Mouse (Mus musculus): Measurements from ENCODE around the gene Pcbp2.

Gene Pcbp2

GRCm38 (mm10) chr15:102463666-102464065 lies 6.7 kb upstream of the Pcbp2 start:
- in situ Hi-C loops (cut with MboI): loop anchor here (5.0 kb wide), 1 partner anchor 64 kb away; no protein-coding TSS in a partner anchor

- in situ Hi-C loops (cut with MboI): no loop called here
These were observed 1.5 kb upstream of the Pcbp2 start for GRCm38 (mm10) chr15:102468675-102469370.

GRCm38 (mm10) chr15:102470605-102471294 lies 411 bp downstream of the Pcbp2 start:
- in situ Hi-C loops (cut with MboI): no loop called here

- in situ Hi-C loops (cut with MboI): no loop called here
These were observed 931 bp downstream of the Pcbp2 start for GRCm38 (mm10) chr15:102471295-102471645.

GRCm38 (mm10) chr15:102471727-102472126 lies 1.4 kb downstream of the Pcbp2 start:
- in situ Hi-C loops (cut with MboI): no loop called here

DNA sequence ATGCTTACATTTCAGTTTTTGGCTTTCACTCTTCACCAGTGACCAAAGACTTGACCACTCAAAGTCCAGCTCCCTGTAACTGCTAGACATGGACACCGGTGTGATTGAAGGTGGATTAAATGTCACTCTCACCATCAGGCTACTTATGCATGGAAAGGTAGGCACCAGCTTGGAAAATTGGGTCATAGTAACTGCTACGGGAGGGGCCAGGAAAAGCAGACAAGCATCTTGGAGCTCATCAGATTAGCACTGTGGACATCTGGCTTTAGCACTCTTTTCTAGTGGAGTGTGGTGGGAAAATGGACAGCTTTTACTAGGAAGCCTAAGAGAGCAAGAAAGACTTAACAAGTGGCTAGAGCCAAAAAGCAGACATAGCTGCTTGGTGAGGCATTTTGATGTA lies 2.9 kb downstream of the Pcbp2 start:
- in situ Hi-C loops (cut with MboI): no loop called here

GRCm38 (mm10) chr15:102474520-102474919 lies 4.2 kb downstream of the Pcbp2 start:
- in situ Hi-C loops (cut with MboI): no loop called here

- in situ Hi-C loops (cut with MboI): no loop called here
These were observed 12.8 kb downstream of the Pcbp2 start for GRCm38 (mm10) chr15:102483136-102483535.

DNA sequence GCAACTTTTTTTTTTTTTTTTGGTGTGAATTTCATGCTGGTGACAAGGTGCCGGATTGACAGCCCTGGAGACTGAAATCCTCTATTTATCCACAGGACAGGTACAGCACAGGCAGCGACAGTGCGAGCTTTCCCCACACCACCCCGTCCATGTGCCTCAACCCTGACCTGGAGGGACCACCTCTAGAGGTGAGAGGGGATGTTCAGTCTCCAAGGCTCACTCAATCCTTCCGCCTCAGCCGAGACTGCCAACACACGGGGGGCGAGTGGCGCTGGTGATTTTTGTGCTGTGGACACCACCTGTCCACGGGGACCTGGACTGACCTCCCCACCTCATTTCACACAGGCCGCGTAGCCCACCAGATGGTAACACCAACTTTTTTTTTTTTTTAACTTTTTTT lies 15.5 kb downstream of the Pcbp2 start:
- in situ Hi-C loops (cut with MboI): no loop called here

GRCm38 (mm10) chr15:102487664-102488063 lies 17.3 kb downstream of the Pcbp2 start:
- in situ Hi-C loops (cut with MboI): no loop called here

- in situ Hi-C loops (cut with MboI): no loop called here
These were observed 28.0 kb downstream of the Pcbp2 start for GRCm38 (mm10) chr15:102498322-102498721.

DNA sequence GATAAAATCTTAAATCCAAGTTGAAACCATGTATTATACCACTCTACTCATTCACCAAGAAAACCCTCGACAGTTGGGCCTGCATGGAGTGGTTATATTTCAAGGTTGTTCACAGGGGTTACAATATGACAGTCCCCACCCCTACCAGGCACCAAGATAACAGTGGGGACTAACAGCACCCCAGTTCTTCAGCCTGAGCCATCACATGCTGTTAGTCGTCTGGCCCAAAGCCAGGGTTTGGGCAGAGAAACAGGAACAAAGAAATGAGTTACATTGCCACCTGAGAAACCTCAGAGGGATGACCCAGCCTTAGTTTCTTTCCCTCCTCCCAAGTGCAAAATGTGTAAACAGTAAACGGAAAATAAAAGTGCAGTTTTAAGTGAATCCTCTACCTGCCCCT lies 29.0 kb downstream of the Pcbp2 start:
- in situ Hi-C loops (cut with MboI): no loop called here

DNA sequence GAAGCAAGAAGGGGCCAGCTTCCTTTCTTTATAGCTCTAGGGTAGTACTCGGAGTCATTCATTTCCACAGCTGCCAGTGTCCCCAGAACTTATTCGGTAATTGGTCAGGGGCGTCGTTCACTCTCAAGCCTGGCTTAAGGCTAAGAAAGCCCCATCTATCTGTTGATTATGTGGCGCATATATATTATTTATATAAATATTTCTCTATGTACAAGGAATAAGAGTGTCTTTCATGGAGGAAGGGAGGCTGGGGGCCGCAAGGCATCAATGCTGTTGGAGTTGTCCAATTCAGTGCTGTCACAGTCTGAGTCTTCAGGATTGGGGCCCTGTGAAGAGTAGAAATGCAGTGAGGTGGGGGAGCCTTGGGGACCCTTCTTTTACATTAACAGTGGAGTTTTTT lies 29.5 kb downstream of the Pcbp2 start:
- in situ Hi-C loops (cut with MboI): no loop called here

GRCm38 (mm10) chr15:102500479-102500878 lies 30.1 kb downstream of the Pcbp2 start:
- in situ Hi-C loops (cut with MboI): no loop called here

GRCm38 (mm10) chr15:102501084-102501814 lies 30.9 kb downstream of the Pcbp2 start:
- in situ Hi-C loops (cut with MboI): no loop called here

DNA sequence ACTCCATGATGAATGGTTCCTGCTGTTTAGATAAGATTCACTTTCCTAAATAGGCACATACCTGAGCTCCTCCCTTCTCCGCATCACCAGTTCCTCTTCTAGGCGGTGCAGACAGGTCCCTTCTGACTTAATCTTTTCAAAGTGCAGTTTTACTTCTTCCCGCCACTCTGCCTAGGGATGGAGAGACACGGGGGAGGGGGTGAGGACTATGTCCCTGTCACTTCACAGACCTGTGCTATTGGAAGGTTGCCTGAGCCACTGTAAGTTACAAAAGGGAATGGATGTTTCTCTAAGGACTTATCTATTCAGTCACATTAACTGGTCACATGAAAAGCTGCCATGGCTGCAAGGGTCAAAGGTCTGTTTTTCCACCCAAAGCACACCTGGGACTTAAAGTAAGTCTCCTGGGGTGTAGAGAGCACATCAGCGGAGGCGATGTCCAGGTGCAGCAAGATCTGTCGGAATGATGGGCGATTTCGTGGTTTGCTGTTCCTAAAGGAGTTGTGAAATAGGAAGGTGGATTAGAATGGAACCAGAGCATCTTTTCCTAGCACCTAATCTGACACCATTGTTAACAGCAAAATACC lies 32.0 kb downstream of the Pcbp2 start:
- in situ Hi-C loops (cut with MboI): no loop called here

DNA sequence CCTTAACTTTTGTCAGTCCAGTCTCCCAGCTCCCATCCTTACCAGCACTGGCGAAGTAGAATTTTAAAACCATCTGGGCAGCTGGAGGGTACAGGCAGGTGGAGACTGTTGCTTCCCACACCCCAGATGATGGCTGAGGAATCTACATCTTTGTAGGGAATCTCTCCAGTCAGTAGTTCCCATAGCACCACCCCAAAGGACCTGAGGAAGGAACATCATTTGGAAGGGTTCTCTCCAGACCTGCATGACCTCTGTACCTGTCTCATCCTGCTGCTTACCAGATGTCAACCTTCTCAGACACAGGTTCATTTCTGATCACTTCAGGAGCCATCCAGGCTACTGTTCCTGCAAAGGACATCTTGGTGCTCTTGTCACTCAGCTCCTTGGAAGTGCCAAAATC lies 33.1 kb downstream of the Pcbp2 start, which contains the start of gene Gm10337:
Gm10337 (plus strand) TSS at position 276 of the 400 bp plus-strand sequence.
- in situ Hi-C loops (cut with MboI): no loop called here

DNA sequence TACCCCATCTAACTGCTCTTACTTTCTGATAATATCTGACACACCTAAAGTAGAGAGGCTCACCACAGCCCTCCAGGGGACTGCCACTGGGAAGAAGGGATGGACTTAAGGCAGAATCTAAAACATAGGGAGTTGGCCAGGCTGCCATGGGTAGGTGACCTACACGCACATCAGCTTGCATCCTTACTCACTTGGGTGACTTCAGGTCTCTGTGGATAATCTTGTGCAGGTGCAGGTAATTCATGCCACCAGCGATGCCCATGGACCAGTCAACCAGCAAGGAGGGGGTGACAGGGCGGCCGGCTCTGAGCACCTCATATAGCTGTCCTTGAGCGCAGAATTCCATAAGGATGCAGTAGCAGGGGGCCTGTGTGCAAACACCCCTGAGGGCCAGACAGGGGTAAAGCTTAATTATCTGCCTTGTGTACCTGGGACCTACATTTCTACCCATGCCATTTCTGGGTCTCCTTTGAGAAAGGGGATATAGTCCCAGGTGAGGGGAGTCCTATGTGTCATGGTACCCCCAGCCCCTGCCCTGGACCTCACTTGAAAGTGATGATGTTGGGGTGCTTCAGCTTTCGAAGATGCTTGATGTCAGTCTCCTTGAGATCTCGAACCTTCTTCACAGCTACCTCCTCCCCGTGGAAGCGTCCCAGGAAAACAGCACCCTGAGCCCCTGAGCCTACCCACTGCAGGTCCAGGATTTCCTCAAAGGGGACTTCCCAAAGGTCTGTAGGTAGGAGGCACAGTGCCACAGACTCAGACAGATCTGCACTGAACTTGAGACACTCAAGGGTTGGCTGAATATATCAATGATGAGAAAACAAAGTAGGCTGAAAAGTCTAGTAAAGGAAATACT lies 33.8 kb downstream of the Pcbp2 start:
- in situ Hi-C loops (cut with MboI): no loop called here

GRCm38 (mm10) chr15:102505073-102505769 lies 34.9 kb downstream of the Pcbp2 start:
- in situ Hi-C loops (cut with MboI): no loop called here

- in situ Hi-C loops (cut with MboI): no loop called here
These were observed 35.6 kb downstream of the Pcbp2 start for GRCm38 (mm10) chr15:102505770-102506463.

Data from mature B cell (primary cell).